26 mouse cellular contexts compared by ENCODE assay signal in genomic region chr12:13744323-13744931, GRCm38 (mm10).
A peak's percentile ranks its signal among the peaks of the same experiment; 100 is the strongest.
DNase-seq lines count a peak whose midpoint lies in the region; ATAC-seq lines count a peak whose summit lies in the region.
"Had no signal": no experiment of that assay in that cellular context is flagged by ENCODE, and none has a peak within 500 bp of the region (broad histone marks: within the 10 kb centered on the region; RNA-seq: fewer than 3 reads in every experiment).

No protein-coding gene starts in this region.

- H3K27ac ChIP-seq in hindbrain, embryonic 15.5 days (replicated peaks), result no peak overlapping the region
- H3K27ac ChIP-seq in hindbrain, embryonic 13.5 days, result no peak overlapping the region
- no peak overlapping the region for H3K27ac ChIP-seq in neural tube, embryonic 15.5 days (replicated peaks)
- H3K27ac ChIP-seq in forebrain, embryonic 16.5 days (ENCODE audit: low read length), result no peak overlapping the region
- H3K27ac ChIP-seq: embryonic facial prominence, embryonic 12.5 days; layer of hippocampus, adult 2 months; limb, embryonic 13.5 days; liver, embryonic 13.5 days; stomach, embryonic 15.5 days had no signal

- H3K4me2 ChIP-seq in hindbrain, embryonic 15.5 days, result no peak overlapping the region
- H3K4me2 ChIP-seq in hindbrain, embryonic 13.5 days, result no peak overlapping the region
- no peak overlapping the region for H3K4me2 ChIP-seq in neural tube, embryonic 15.5 days
- H3K4me2 ChIP-seq in forebrain, embryonic 16.5 days (ENCODE audit: low read length), result no peak overlapping the region
- H3K4me2 ChIP-seq: embryonic facial prominence, embryonic 12.5 days; heart, embryonic 11.5 days; limb, embryonic 13.5 days; liver, embryonic 13.5 days; lung, embryonic 14.5 days; stomach, embryonic 15.5 days had no signal

- H3K9me3 ChIP-seq in hindbrain, embryonic 15.5 days, result no peaks in the 10 kb centered on the region
- H3K9me3 ChIP-seq in hindbrain, embryonic 13.5 days, result no peaks in the 10 kb centered on the region
- H3K9me3 ChIP-seq in neural tube, embryonic 15.5 days (replicated peaks), result no peaks in the 10 kb centered on the region
- H3K9me3 ChIP-seq in forebrain, embryonic 16.5 days (ENCODE audit: control insufficient read depth, low read length), result no peaks in the 10 kb centered on the region
- H3K9me3 ChIP-seq: embryonic facial prominence, embryonic 12.5 days; G1E; limb, embryonic 13.5 days; liver, embryonic 13.5 days; stomach, embryonic 15.5 days had no signal

- H3K4me3 ChIP-seq in hindbrain, embryonic 15.5 days, result no peak overlapping the region
- H3K4me3 ChIP-seq in hindbrain, embryonic 13.5 days, result no peak overlapping the region
- no peak overlapping the region for H3K4me3 ChIP-seq in neural tube, embryonic 15.5 days (replicated peaks)
- no peak overlapping the region for H3K4me3 ChIP-seq in forebrain, embryonic 16.5 days (replicated peaks; ENCODE audit: low read length)
- H3K4me3 ChIP-seq: embryonic facial prominence, embryonic 12.5 days; layer of hippocampus, adult 2 months; limb, embryonic 13.5 days; liver, embryonic 13.5 days; stomach, embryonic 15.5 days had no signal

- no peak for DNase-seq in neural tube, embryonic 10.5 days (ENCODE audit: extremely low spot score, low spot score)
- peak; percentile 9 for DNase-seq in telencephalon, adult 2 months (ENCODE audit: low read depth, low spot score)
- DNase-seq in layer of hippocampus, postnatal 36 days, result no peak
- DNase-seq: adrenal gland, postnatal 36 days; B cell, adult 2 months; cerebellum, adult 2 months; cerebellum, postnatal 25 days; heart, adult 11 months; kidney, postnatal 25 days; liver, embryonic 13.5 days; lung, embryonic 14.5 days; thymus, adult 18-20 months; thymus, postnatal 36 days had no signal

- WGBS in hindbrain, embryonic 15.5 days, result 59% methylated on average over 2 of the region's 2 CpGs
- 78% methylated on average over 2 of the region's 2 CpGs for WGBS in hindbrain, embryonic 13.5 days
- whole genome bisulfite sequencing in neural tube, embryonic 15.5 days, result 79% methylated on average over 2 of the region's 2 CpGs
- WGBS in forebrain, embryonic 16.5 days, result 75% methylated on average over 2 of the region's 2 CpGs

- no peaks in the 10 kb centered on the region for H3K27me3 ChIP-seq in hindbrain, embryonic 15.5 days
- H3K27me3 ChIP-seq in hindbrain, embryonic 13.5 days, result no peaks in the 10 kb centered on the region
- no peaks in the 10 kb centered on the region for H3K27me3 ChIP-seq in neural tube, embryonic 15.5 days (replicated peaks)
- no peaks in the 10 kb centered on the region for H3K27me3 ChIP-seq in forebrain, embryonic 16.5 days (replicated peaks; ENCODE audit: control insufficient read depth, insufficient read depth, low read length)
- H3K27me3 ChIP-seq: CH12.LX; embryonic facial prominence, embryonic 12.5 days; limb, embryonic 13.5 days; liver, embryonic 13.5 days; stomach, embryonic 15.5 days had no signal

- ATAC-seq in hindbrain, embryonic 15.5 days (ENCODE audit: low FRiP score, low read depth), result peak; percentile 78; the same call in 1 of the 2 replicates
- no peak for ATAC-seq in hindbrain, embryonic 13.5 days (ENCODE audit: low FRiP score)
- ATAC-seq in neural tube, embryonic 15.5 days (ENCODE audit: low FRiP score), result peak; percentile 45; the same call in 1 of the 2 replicates
- ATAC-seq in forebrain, embryonic 16.5 days, result peak; percentile 66
- ATAC-seq: intestine, postnatal 0 days; Patski had no signal

- H3K4me1 ChIP-seq in hindbrain, embryonic 15.5 days (replicated peaks), result no peaks in the 10 kb centered on the region
- H3K4me1 ChIP-seq in hindbrain, embryonic 13.5 days (replicated peaks), result no peaks in the 10 kb centered on the region
- no peaks in the 10 kb centered on the region for H3K4me1 ChIP-seq in neural tube, embryonic 15.5 days
- H3K4me1 ChIP-seq in forebrain, embryonic 16.5 days (replicated peaks; ENCODE audit: control insufficient read depth, insufficient read depth, low read length), result no peaks in the 10 kb centered on the region
- H3K4me1 ChIP-seq: embryonic facial prominence, embryonic 12.5 days; limb, embryonic 13.5 days; liver, embryonic 13.5 days; stomach, embryonic 15.5 days had no signal

- no peak overlapping the region for H3K9ac ChIP-seq in hindbrain, embryonic 15.5 days
- H3K9ac ChIP-seq in hindbrain, embryonic 13.5 days, result no peak overlapping the region
- H3K9ac ChIP-seq in neural tube, embryonic 15.5 days (replicated peaks), result no peak overlapping the region
- no peak overlapping the region for H3K9ac ChIP-seq in forebrain, embryonic 16.5 days (replicated peaks; ENCODE audit: low read depth, low read length)
- H3K9ac ChIP-seq: embryonic facial prominence, embryonic 12.5 days; limb, embryonic 13.5 days; liver, embryonic 13.5 days; lung, embryonic 14.5 days; stomach, embryonic 15.5 days had no signal

- H3K36me3 ChIP-seq in hindbrain, embryonic 15.5 days, result no peaks in the 10 kb centered on the region
- H3K36me3 ChIP-seq in hindbrain, embryonic 13.5 days, result no peaks in the 10 kb centered on the region
- no peaks in the 10 kb centered on the region for H3K36me3 ChIP-seq in neural tube, embryonic 15.5 days
- H3K36me3 ChIP-seq in forebrain, embryonic 16.5 days (ENCODE audit: control insufficient read depth, insufficient read depth), result no peaks in the 10 kb centered on the region
- H3K36me3 ChIP-seq: embryonic facial prominence, embryonic 12.5 days; G1E; limb, embryonic 13.5 days; liver, embryonic 13.5 days; stomach, embryonic 15.5 days had no signal
